Mouse (Mus musculus): ENCODE measurements around the gene Ets2. TPM values are rescaled to one million over a fixed set of nuclear protein-coding genes. Genes with fewer than 3 reads are reported as not detected.

The Ets2 gene
- total and polyA plus RNA-seq, 3 experiments: 49.4 to 138 (median 74.7) TPM

- no peaks in the 10 kb centered on the region for H3K36me3 ChIP-seq (replicated peaks)
- TF ChIP-seq GATA2 (IDR thresholded peaks at IDR 0.05; ENCODE audit: borderline replicate concordance, low read depth, low read length) (no peak), CTCF (IDR thresholded peaks at IDR 0.05; ENCODE audit: low read depth, low read length) (no peak), GATA1 (IDR thresholded peaks at IDR 0.05; ENCODE audit: borderline replicate concordance, low read length) (no peak), POLR2AphosphoS5 (IDR thresholded peaks at IDR 0.05; ENCODE audit: insufficient replicate concordance, low read depth, low read length) (no peak), TAL1 (conservative IDR thresholded peaks at IDR 0.05; ENCODE audit: low read depth, low read length) (no peak)
- no peaks in the 10 kb centered on the region for H3K9me3 ChIP-seq (replicated peaks)
- ATAC-seq (ENCODE audit: extremely low read depth, insufficient number of reproducible peaks, low FRiP score, poor library complexity, severe bottlenecking): no peak
- no peaks in the 10 kb centered on the region for H3K4me1 ChIP-seq (ENCODE audit: insufficient read depth, low read depth, low read length)
- no peak overlapping the region for H3K4me3 ChIP-seq (ENCODE audit: low read depth, low read length)
- peaks cover 38% of the 10 kb centered on the region for H3K27me3 ChIP-seq (ENCODE audit: insufficient read depth, low read length)
- DNase-seq (ENCODE audit: low spot score): no peak
These were observed 15.6 kb upstream of the Ets2 start for GRCm38 (mm10) chr16:95686246-95686645.

DNA sequence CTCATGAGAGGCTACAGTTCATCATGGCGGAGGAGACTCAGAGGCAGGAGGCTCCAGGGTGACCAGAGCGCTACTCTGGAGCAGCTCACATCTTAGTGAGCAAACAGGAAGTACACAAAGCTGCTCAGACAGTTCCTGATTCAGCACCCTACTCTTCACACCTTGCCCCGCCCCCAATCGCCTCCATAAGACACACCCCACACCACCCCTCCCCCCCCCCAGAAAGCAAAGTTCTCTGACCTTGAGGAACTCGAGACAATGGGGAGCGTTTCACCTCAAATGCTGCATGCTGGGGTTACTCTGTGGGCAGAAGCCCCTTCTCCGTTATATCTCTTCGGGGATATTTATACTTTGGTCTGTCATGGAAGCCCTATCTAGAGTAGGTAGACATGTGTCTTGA lies 15.0 kb upstream of the Ets2 start:
- no peak for ATAC-seq (ENCODE audit: extremely low read depth, insufficient number of reproducible peaks, low FRiP score, poor library complexity, severe bottlenecking)
- no peaks in the 10 kb centered on the region for H3K9me3 ChIP-seq (replicated peaks)

GRCm38 (mm10) chr16:95688010-95688409 lies 13.9 kb upstream of the Ets2 start:
- Histone ChIP-seq H3K9me3 (replicated peaks) (no peaks in the 10 kb centered on the region), H3K27me3 (ENCODE audit: insufficient read depth, low read length) (peaks cover 50% of the 10 kb centered on the region), H3K36me3 (replicated peaks) (no peaks in the 10 kb centered on the region), H3K4me3 (ENCODE audit: low read depth, low read length) (no peak overlapping the region), H3K4me1 (ENCODE audit: insufficient read depth, low read depth, low read length) (no peaks in the 10 kb centered on the region)
- ATAC-seq (ENCODE audit: extremely low read depth, insufficient number of reproducible peaks, low FRiP score, poor library complexity, severe bottlenecking) (no peak), DNase-seq (ENCODE audit: low spot score) (no peak)
- TF ChIP-seq CTCF (IDR thresholded peaks at IDR 0.05; ENCODE audit: low read depth, low read length) (no peak), GATA2 (IDR thresholded peaks at IDR 0.05; ENCODE audit: borderline replicate concordance, low read depth, low read length) (no peak), POLR2AphosphoS5 (IDR thresholded peaks at IDR 0.05; ENCODE audit: insufficient replicate concordance, low read depth, low read length) (no peak), GATA1 (IDR thresholded peaks at IDR 0.05; ENCODE audit: borderline replicate concordance, low read length) (no peak), TAL1 (conservative IDR thresholded peaks at IDR 0.05; ENCODE audit: low read depth, low read length) (no peak)

More for the DNA sequence above, 15.0 kb upstream of the Ets2 start:
- no peak for DNase-seq (ENCODE audit: low spot score)
- H3K4me1 ChIP-seq (ENCODE audit: insufficient read depth, low read depth, low read length): no peaks in the 10 kb centered on the region
- TF ChIP-seq GATA2 (IDR thresholded peaks at IDR 0.05; ENCODE audit: borderline replicate concordance, low read depth, low read length): no peak
- no peak for TF ChIP-seq TAL1 (conservative IDR thresholded peaks at IDR 0.05; ENCODE audit: low read depth, low read length)
- no peak for TF ChIP-seq GATA1 (IDR thresholded peaks at IDR 0.05; ENCODE audit: borderline replicate concordance, low read length)
- TF ChIP-seq POLR2AphosphoS5 (IDR thresholded peaks at IDR 0.05; ENCODE audit: insufficient replicate concordance, low read depth, low read length): no peak
- TF ChIP-seq CTCF (IDR thresholded peaks at IDR 0.05; ENCODE audit: low read depth, low read length): no peak
- H3K27me3 ChIP-seq (ENCODE audit: insufficient read depth, low read length): peaks cover 43% of the 10 kb centered on the region
- no peak overlapping the region for H3K4me3 ChIP-seq (ENCODE audit: low read depth, low read length)
- no peaks in the 10 kb centered on the region for H3K36me3 ChIP-seq (replicated peaks)

DNA sequence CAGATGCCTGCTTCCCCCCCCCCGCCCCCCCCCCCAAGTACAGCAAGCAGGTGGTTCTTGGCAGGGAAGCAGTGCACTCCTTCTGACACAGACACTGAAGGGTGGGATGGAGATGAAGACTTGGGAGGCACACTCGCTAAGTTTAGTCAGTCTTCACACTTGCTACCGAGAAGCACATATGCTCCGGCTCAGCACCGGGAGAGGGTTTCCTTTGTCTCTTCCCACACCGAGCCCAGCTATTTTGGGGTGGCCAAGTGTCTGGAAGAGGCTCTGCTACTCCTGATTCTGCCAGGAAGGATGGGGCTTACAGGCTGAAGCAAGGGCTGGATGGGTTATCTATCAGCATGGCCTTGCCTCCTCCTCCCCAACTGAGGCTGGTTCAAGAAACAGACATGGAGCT lies 5.3 kb upstream of the Ets2 start:
- H3K9me3 ChIP-seq (replicated peaks): no peaks in the 10 kb centered on the region
- ATAC-seq (ENCODE audit: extremely low read depth, insufficient number of reproducible peaks, low FRiP score, poor library complexity, severe bottlenecking) (no peak), DNase-seq (ENCODE audit: low spot score) (no peak)
- H3K36me3 ChIP-seq (replicated peaks): no peaks in the 10 kb centered on the region
- no peak overlapping the region for H3K4me3 ChIP-seq (ENCODE audit: low read depth, low read length)
- TF ChIP-seq POLR2AphosphoS5 (IDR thresholded peaks at IDR 0.05; ENCODE audit: insufficient replicate concordance, low read depth, low read length) (no peak), TAL1 (conservative IDR thresholded peaks at IDR 0.05; ENCODE audit: low read depth, low read length) (no peak)
- peaks cover 31% of the 10 kb centered on the region for H3K27me3 ChIP-seq (ENCODE audit: insufficient read depth, low read length)
- H3K4me1 ChIP-seq (ENCODE audit: insufficient read depth, low read depth, low read length): peaks cover 6% of the 10 kb centered on the region

DNA sequence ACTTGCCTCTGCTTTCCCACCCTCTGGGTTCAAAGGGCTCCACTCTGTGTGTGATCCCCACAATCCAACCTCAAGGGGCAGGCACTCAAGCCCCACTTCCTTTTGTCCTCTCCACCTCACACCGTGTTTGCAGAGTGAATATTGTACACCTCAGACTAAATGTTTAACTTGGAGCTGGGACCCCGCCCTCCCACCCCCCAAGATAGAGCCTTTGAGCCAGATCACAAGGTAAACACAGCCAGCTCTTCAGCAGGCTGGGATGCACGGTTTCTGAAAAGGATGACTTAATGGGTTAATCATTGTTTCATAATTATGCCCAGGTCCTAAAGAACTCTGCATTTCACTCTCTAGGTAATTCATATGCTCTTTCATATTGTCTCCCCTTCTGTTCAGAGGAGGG lies 2.2 kb upstream of the Ets2 start:
- H3K4me3 ChIP-seq (ENCODE audit: low read depth, low read length): no peak overlapping the region
- no peak for TF ChIP-seq TAL1 (conservative IDR thresholded peaks at IDR 0.05; ENCODE audit: low read depth, low read length)
- no peak for TF ChIP-seq CTCF (IDR thresholded peaks at IDR 0.05; ENCODE audit: low read depth, low read length)
- no peak for TF ChIP-seq GATA2 (IDR thresholded peaks at IDR 0.05; ENCODE audit: borderline replicate concordance, low read depth, low read length)
- no peak for TF ChIP-seq POLR2AphosphoS5 (IDR thresholded peaks at IDR 0.05; ENCODE audit: insufficient replicate concordance, low read depth, low read length)
- TF ChIP-seq GATA1 (IDR thresholded peaks at IDR 0.05; ENCODE audit: borderline replicate concordance, low read length): no peak
- H3K36me3 ChIP-seq (replicated peaks): peaks cover 9% of the 10 kb centered on the region
- H3K27me3 ChIP-seq (ENCODE audit: insufficient read depth, low read length): peaks cover 9% of the 10 kb centered on the region; the same call in 1 of the 2 replicates
- no peaks in the 10 kb centered on the region for H3K9me3 ChIP-seq (replicated peaks)
- peaks cover 21% of the 10 kb centered on the region for H3K4me1 ChIP-seq (ENCODE audit: insufficient read depth, low read depth, low read length)
- no peak for ATAC-seq (ENCODE audit: extremely low read depth, insufficient number of reproducible peaks, low FRiP score, poor library complexity, severe bottlenecking)
- no peak for DNase-seq (ENCODE audit: low spot score)

DNA sequence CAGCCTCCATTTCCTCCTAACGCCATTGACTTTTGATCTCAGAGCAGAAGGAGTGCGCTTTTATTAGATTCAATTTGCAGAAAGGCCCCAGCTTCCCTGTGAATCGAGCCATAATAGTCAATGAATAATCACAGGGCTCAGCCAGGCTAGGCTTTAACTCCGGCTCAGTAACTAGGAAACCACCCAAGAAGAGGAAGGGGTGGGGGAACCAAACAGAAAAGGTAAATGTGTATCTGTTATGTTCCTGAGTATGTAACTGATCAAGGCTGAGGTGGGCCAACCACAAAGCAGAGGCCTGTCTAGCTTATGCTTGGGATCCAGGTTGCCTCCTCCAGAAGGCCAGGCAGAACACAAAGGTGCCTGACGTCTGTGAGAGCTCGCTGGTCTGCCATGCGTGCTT lies 1.7 kb upstream of the Ets2 start:
- no peak for DNase-seq (ENCODE audit: low spot score)
- no peak for ATAC-seq (ENCODE audit: extremely low read depth, insufficient number of reproducible peaks, low FRiP score, poor library complexity, severe bottlenecking)
- Histone ChIP-seq H3K36me3 (replicated peaks) (peaks cover 13% of the 10 kb centered on the region), H3K9me3 (replicated peaks) (no peaks in the 10 kb centered on the region), H3K27me3 (ENCODE audit: insufficient read depth, low read length) (peaks cover 4% of the 10 kb centered on the region; the same call in 1 of the 2 replicates), H3K4me1 (ENCODE audit: insufficient read depth, low read depth, low read length) (peaks cover 26% of the 10 kb centered on the region), H3K4me3 (ENCODE audit: low read depth, low read length) (no peak overlapping the region)
- TF ChIP-seq GATA1 (IDR thresholded peaks at IDR 0.05; ENCODE audit: borderline replicate concordance, low read length): no peak
- TF ChIP-seq GATA2 (IDR thresholded peaks at IDR 0.05; ENCODE audit: borderline replicate concordance, low read depth, low read length): no peak
- no peak for TF ChIP-seq POLR2AphosphoS5 (IDR thresholded peaks at IDR 0.05; ENCODE audit: insufficient replicate concordance, low read depth, low read length)
- no peak for TF ChIP-seq TAL1 (conservative IDR thresholded peaks at IDR 0.05; ENCODE audit: low read depth, low read length)
- no peak for TF ChIP-seq CTCF (IDR thresholded peaks at IDR 0.05; ENCODE audit: low read depth, low read length)
